Mouse (Mus musculus): ENCODE results near the gene Lrrk1. TPM values are rescaled to one million over a fixed set of nuclear protein-coding genes. Genes with fewer than 3 reads are reported as not detected.

Gene Lrrk1
- total and polyA plus RNA-seq, 3 experiments = 5.0 to 16.9 (median 13.6) TPM

DNA sequence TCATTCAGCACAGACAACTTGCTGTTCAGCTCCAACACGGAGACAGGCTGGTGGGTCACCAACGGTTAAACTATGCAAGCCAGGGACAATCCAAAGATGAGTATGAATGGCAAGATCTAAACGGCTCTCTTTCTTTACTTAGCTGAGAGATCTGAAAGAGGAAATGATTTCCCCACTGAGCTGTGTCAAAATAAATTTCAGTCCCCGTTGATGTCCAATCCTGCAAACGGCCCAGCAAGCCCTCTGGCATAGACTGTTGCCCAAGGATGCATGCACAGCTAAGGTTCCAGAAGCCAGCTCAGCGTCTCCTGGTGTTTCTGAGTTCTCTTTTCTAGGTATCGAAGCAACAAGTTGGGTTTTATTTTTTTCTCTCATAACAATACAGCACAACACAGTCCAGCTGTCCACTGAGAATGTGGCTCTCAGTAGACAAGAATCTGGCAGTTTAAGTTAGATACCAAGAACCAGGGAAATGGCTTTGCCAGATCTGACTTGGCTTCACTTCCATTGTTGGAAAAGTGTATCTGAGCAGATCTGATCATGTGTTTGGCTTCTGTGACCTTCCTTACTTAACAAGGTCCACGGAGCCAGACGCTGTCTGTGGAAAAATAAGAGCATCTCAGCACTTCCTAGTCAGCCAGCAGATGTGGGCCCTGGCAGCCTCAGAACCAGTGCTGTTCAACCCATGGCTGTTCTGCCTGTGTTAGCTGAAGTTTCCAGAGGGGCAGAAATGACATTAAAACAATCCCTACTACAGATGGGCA is 64.7 kb downstream of the Lrrk1 start:
- Histone ChIP-seq H3K4me1 (ENCODE audit: control insufficient read depth in 1 of 2, insufficient read depth in 2 of 2) (no peaks in the 10 kb centered on the region), H3K36me3 (replicated peaks in 1 of 2; ENCODE audit: control insufficient read depth in 1 of 2, insufficient read depth in 1 of 2, low read length in 1 of 2) (peaks cover 10 to 49% of the 10 kb centered on the region in 2 experiments), H3K27ac (ENCODE audit: insufficient read depth, low read depth) (no peak overlapping the region), H3K9ac (ENCODE audit: insufficient read depth, low read depth) (no peak overlapping the region), H3K79me2 (replicated peaks; ENCODE audit: control insufficient read depth, extremely low read depth, insufficient read depth, poor library complexity, severe bottlenecking) (no peaks in the 10 kb centered on the region), H3K4me2 (ENCODE audit: insufficient read depth, low read depth, poor library complexity, severe bottlenecking) (no peak overlapping the region), H3K27me3 (replicated peaks) (no peaks in the 10 kb centered on the region), H3K4me3 (replicated peaks in 1 of 3; ENCODE audit: low read depth in 2 of 3, low read length in 2 of 3, poor library complexity in 1 of 3) (no peak overlapping the region), H3K9me3 (replicated peaks; ENCODE audit: low read length) (no peaks in the 10 kb centered on the region)
- TF ChIP-seq PAX5 (IDR thresholded peaks at IDR 0.05; ENCODE audit: low read length) (no peak), TCF12 (IDR thresholded peaks at IDR 0.05; ENCODE audit: low read depth, low read length) (no peak), UBTF (IDR thresholded peaks at IDR 0.05; ENCODE audit: low read depth, low read length) (no peak), ELF1 (IDR thresholded peaks at IDR 0.05; ENCODE audit: low read depth, low read length) (no peak), MAX (IDR thresholded peaks at IDR 0.05; ENCODE audit: low read length) (no peak), EP300 (IDR thresholded peaks at IDR 0.05; ENCODE audit: low read length) (no peak), GABPA (IDR thresholded peaks at IDR 0.05; ENCODE audit: insufficient replicate concordance, low read depth, low read length) (no peak), JUND (conservative IDR thresholded peaks at IDR 0.05; ENCODE audit: low read depth, low read length) (no peak), MEF2A (IDR thresholded peaks at IDR 0.05; ENCODE audit: borderline replicate concordance, low read depth, low read length) (no peak), TBP (conservative IDR thresholded peaks at IDR 0.05; ENCODE audit: low read depth, low read length) (no peak), MAZ (IDR thresholded peaks at IDR 0.05; ENCODE audit: low read depth, low read length) (no peak), SIN3A (IDR thresholded peaks at IDR 0.05; ENCODE audit: low read length) (no peak), E2F4 (IDR thresholded peaks at IDR 0.05; ENCODE audit: insufficient replicate concordance, low read depth, low read length) (no peak), IRF4 (IDR thresholded peaks at IDR 0.05; ENCODE audit: low read depth, low read length) (no peak)
- in situ Hi-C loops (cut with MboI; ENCODE audit: low pct_ligation_motif_present, low pct_unique_long_range_greater_than_20kb, low sequenced_read_pairs) = no loop called here
- dilution Hi-C loops (cut with MboI; ENCODE audit: extremely low pct_ligation_motif_present, extremely low pct_unique_long_range_greater_than_20kb, low sequenced_read_pairs) = no loop called here
- DNase-seq (ENCODE audit: extremely low read depth) = no peak

DNA sequence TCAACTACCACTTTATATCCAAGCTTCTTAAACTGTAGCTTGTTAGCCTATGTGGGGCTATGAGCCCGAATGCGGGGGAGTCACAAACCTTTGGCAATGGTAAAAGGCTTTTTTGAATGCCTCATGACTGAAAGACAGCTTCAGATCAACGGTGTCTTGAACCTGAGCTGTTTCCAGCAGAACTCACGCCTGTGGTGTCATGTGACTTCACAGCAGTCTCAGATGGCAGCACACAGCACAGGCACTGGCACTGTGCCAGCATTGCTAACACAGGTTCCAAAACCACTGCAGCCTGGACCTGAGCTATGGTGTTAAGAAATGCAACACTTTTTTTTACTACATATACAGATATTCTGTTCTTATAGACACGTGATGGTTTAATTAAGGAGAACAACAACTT is 67.2 kb downstream of the Lrrk1 start:
- Histone ChIP-seq H3K27me3 (replicated peaks) (no peaks in the 10 kb centered on the region), H3K9ac (ENCODE audit: insufficient read depth, low read depth) (no peak overlapping the region), H3K36me3 (replicated peaks in 1 of 2; ENCODE audit: control insufficient read depth in 1 of 2, insufficient read depth in 1 of 2, low read length in 1 of 2) (peaks cover 12 to 41% of the 10 kb centered on the region in 2 experiments), H3K4me3 (replicated peaks in 1 of 3; ENCODE audit: low read depth in 2 of 3, low read length in 2 of 3, poor library complexity in 1 of 3) (no peak overlapping the region), H3K27ac (ENCODE audit: insufficient read depth, low read depth) (no peak overlapping the region), H3K79me2 (replicated peaks; ENCODE audit: control insufficient read depth, extremely low read depth, insufficient read depth, poor library complexity, severe bottlenecking) (no peaks in the 10 kb centered on the region), H3K4me1 (ENCODE audit: control insufficient read depth in 1 of 2, insufficient read depth in 2 of 2) (no peaks in the 10 kb centered on the region), H3K9me3 (replicated peaks; ENCODE audit: low read length) (no peaks in the 10 kb centered on the region), H3K4me2 (ENCODE audit: insufficient read depth, low read depth, poor library complexity, severe bottlenecking) (no peak overlapping the region)
- dilution Hi-C loops (cut with MboI; ENCODE audit: extremely low pct_ligation_motif_present, extremely low pct_unique_long_range_greater_than_20kb, low sequenced_read_pairs) (no loop called here), in situ Hi-C loops (cut with MboI; ENCODE audit: low pct_ligation_motif_present, low pct_unique_long_range_greater_than_20kb, low sequenced_read_pairs) (no loop called here)
- DNase-seq (ENCODE audit: extremely low read depth) = no peak
- no peak for TF ChIP-seq TBP (conservative IDR thresholded peaks at IDR 0.05; ENCODE audit: low read depth, low read length)

Measured in CH12.LX (cell line).